ENCODE assay signal across 8 mouse cellular contexts in genomic region chr10:58341685-58342084, GRCm38 (mm10). TPM values are rescaled to one million over a fixed set of nuclear protein-coding genes. Genes with fewer than 3 reads are reported as not detected.
DNase-seq lines count a peak whose midpoint lies in the region; ATAC-seq lines count a peak whose summit lies in the region.
"Had no signal": no experiment of that assay in that cellular context is flagged by ENCODE, and none has a peak within 500 bp of the region (broad histone marks: within the 10 kb centered on the region; RNA-seq: fewer than 3 reads in every experiment).

No protein-coding gene starts in this region.

- no peak overlapping the region for H3K9ac ChIP-seq in heart, embryonic 11.5 days (ENCODE audit: low read depth, low read length)
- H3K9ac ChIP-seq in neural tube, embryonic 15.5 days (replicated peaks), result no peak overlapping the region
- H3K9ac ChIP-seq: neural tube, embryonic 12.5 days had no signal

- H3K4me3 ChIP-seq in heart, embryonic 11.5 days (ENCODE audit: low read depth, low read length), result no peak overlapping the region
- H3K4me3 ChIP-seq in neural tube, embryonic 15.5 days (replicated peaks), result no peak overlapping the region
- H3K4me3 ChIP-seq: neural tube, embryonic 12.5 days had no signal

- 37% methylated on average over 2 of the region's 2 CpGs for WGBS in heart, embryonic 11.5 days (ENCODE audit: insufficient replicate concordance)
- 81% methylated on average over 2 of the region's 2 CpGs for WGBS in neural tube, embryonic 15.5 days

- no peaks in the 10 kb centered on the region for H3K36me3 ChIP-seq in heart, embryonic 11.5 days (ENCODE audit: control insufficient read depth, insufficient read depth, low read length)
- H3K36me3 ChIP-seq in neural tube, embryonic 15.5 days, result peaks cover 3% of the 10 kb centered on the region; the same call in 1 of the 2 replicates
- H3K36me3 ChIP-seq: neural tube, embryonic 12.5 days had no signal

- no peak overlapping the region for H3K4me2 ChIP-seq in heart, embryonic 11.5 days
- H3K4me2 ChIP-seq in neural tube, embryonic 15.5 days, result no peak overlapping the region
- H3K4me2 ChIP-seq: neural tube, embryonic 12.5 days had no signal

- no peaks in the 10 kb centered on the region for H3K9me3 ChIP-seq in heart, embryonic 11.5 days (replicated peaks; ENCODE audit: control insufficient read depth, low read length)
- no peaks in the 10 kb centered on the region for H3K9me3 ChIP-seq in neural tube, embryonic 15.5 days (replicated peaks)

- peak; percentile 77 for ATAC-seq in heart, embryonic 11.5 days (replicated peaks; ENCODE audit: insufficient number of reproducible peaks, low FRiP score, low TSS enrichment)
- ATAC-seq in neural tube, embryonic 15.5 days (ENCODE audit: low FRiP score), result no peak

- H3K4me1 ChIP-seq in heart, embryonic 11.5 days (ENCODE audit: control insufficient read depth, insufficient read depth, low read length), result peaks cover 29% of the 10 kb centered on the region
- H3K4me1 ChIP-seq in neural tube, embryonic 15.5 days, result peaks cover 7% of the 10 kb centered on the region

- H3K27me3 ChIP-seq in heart, embryonic 11.5 days (ENCODE audit: control insufficient read depth, insufficient read depth, low read length), result no peaks in the 10 kb centered on the region
- H3K27me3 ChIP-seq in neural tube, embryonic 15.5 days (replicated peaks), result no peaks in the 10 kb centered on the region
- H3K27me3 ChIP-seq: neural tube, embryonic 12.5 days had no signal

- peak overlapping the region; percentile 80 for H3K27ac ChIP-seq in heart, embryonic 11.5 days (ENCODE audit: low read depth, low read length)
- H3K27ac ChIP-seq in neural tube, embryonic 15.5 days (replicated peaks), result peak overlapping the region; percentile 74
- H3K27ac ChIP-seq: neural tube, embryonic 12.5 days had no signal

- DNase-seq in thymus, postnatal 14 days, result peak; percentile 60
- no peak for DNase-seq in thymus, adult 18-20 months
- DNase-seq in kidney, postnatal 10 days, result peak; percentile 78
- no peak for DNase-seq in right cerebral cortex, adult 2 months (ENCODE audit: low spot score in 2 of 2)
- DNase-seq in ovary, postnatal 14 days (ENCODE audit: low spot score), result no peak

RNA-seq across cellular contexts. Expression of gene Lims1, which starts 18.4 kb away (rescaled TPM):
- polyA plus RNA-seq in heart, embryonic 11.5 days (2014; fragmentation: Nextera tagmentation; extraction: Ambion mirVana), result 120 and 125 TPM in 2 replicates
- 56.6 and 86.2 TPM in 2 replicates for polyA plus RNA-seq in neural tube, embryonic 15.5 days (2015; fragmentation: Nextera tagmentation; extraction: Ambion mirVana)

Comparison
In these comparisons a context has a peak if more than half of its experiments do, and no peak if none do; other contexts are left out.
1. DNase-seq: peak in thymus, postnatal 14 days (single experiment) and kidney, postnatal 10 days (single experiment); none in thymus, adult 18-20 months (0 of 2), right cerebral cortex, adult 2 months (0 of 2) and ovary, postnatal 14 days (single experiment).